Mouse (Mus musculus) heart, adult 9 months (tissue): Measurements from ENCODE around the gene Camk1g.
A peak's percentile ranks its signal among the peaks of the same experiment; 100 is the strongest.

Experiments
- DNase-seq, 2 experiments: peaks; one replicate each; pipeline ENCODE4 v3.0.0; 2022; ENCODE audit warnings: low spot score in 2 of 2

Camk1g gene

DNA sequence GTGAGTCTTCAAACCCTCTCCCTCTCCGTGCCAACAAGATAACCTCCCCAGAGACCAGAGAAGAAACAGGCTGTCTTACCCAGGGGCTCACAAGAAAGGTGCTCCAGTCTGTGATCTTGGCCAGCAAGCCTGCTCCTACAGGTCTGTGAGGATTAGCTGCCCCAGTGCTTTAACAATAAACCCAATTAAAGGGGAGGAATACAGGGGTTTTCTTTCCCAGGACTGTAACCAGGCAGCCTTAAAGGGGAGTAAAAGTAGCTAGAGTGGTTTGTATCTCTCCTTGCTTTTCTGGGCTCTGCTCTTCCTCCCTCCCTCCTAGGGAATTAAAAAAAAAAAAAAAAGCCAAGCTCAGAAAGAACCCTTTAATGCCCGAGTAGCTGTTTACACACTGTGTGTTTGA, at the start of gene Camk1g:
Gene Camk1g, minus strand, starts transcription at position 203 of the 400 bp plus-strand sequence.
- DNase-seq, result no peak

DNA sequence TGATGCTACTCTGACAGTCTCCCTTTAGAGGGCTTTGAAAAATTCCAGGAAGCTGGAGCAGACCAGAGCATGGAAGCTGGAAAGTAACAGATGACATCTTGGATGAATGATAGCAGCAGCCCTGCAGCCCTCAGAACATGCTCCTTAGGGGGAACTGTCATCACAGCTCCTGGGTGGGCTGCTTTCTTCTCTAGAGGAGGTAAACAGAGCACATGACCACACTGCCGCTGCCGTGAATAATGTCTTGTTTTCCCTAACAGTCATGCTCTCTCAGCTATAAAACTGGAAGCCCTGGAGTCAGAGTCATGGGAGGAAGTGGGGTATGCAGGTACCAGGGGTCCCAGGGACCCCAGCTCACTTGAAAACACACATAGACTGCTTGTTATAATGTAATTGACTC, 49.1 kb upstream of the Camk1g start:
- no peak for DNase-seq

DNA sequence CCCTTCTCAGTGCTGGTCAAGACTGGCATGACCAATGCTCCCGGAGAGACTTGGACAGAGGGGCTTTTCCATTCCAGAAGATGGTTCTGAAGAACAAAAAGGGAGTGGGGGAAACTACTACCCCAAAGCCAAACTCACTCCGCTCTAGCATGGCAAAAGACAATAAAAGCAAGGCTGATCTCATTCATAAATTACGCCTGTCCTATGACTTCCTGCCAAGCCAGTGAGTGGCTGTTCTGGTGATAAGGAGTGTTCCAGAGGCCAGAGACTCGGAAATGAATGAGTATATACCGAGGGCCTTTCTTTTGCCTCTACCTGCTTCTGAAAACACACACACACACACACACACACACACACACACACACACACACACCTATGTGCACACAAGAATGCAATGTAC, 48.6 kb upstream of the Camk1g start:
- DNase-seq, result peak in 1 of 2 experiments; percentile 7

DNA sequence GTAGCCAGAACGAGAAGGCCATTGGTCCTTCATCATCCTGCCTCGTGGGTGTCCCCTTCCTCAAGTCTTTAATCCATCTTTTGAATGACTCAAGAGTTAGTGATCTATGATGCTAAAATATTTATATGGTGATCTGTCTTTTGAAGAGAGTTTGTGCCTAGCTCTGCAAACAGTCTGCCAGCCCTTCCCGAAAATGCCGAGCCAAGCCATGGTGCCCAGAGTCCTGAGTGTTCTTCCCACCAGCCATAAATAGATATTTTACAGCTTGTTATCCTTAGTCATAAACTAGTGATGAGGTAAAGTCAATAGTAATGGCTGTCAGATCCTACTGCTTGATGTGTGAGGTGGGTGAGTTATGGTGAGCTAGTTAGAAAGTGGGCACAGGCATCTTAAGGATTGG, 44.0 kb upstream of the Camk1g start:
- no peak for DNase-seq

DNA sequence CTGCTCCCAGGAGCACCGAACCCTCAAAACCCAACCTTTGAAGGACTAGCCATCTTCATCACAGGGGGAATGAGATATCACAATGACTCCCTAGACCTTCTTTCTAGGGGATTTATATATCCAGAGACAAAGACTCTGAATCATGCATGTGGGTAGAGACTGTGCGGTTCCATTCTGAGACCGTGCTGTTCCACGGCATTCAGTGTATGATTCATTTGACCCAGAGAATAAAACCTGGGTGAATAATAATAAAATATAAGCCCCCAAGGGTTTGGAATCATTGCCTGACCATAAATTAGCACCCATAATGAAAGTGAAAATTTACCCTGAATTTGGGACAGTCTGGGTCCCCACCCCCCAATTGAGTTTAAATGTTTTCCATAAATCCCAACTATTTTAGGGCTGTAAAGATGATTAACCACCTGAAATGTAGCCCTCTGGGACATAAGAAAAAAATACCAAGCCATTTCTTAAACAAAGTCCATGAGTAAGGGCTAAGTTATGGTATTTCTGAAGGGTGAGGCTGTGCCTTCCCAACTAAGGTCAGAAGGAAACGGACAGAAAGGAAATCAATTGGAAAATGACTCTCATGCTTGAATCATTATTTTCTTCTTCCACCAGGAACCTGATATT, 43.4 kb upstream of the Camk1g start:
- DNase-seq, result no peak

DNA sequence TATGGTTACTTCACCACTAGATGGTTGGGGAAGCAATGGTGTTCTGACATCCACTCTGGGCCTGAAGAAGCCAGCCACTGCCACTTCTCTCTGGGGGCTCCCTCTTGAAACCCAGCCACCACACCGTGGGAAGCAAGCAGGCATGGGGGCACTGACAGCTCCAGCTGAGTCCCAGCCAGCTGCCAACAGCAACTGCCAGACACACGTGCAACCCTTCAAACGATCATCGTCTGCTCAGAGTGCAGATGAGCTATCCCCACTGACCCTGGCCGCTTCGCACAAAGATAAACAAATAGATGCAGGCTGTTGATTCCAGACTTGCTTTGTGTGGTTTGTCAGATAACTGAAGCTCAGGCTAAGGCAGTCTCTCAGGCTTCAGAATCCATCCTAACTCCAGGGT, 37.4 kb upstream of the Camk1g start:
- DNase-seq, result no peak

DNA sequence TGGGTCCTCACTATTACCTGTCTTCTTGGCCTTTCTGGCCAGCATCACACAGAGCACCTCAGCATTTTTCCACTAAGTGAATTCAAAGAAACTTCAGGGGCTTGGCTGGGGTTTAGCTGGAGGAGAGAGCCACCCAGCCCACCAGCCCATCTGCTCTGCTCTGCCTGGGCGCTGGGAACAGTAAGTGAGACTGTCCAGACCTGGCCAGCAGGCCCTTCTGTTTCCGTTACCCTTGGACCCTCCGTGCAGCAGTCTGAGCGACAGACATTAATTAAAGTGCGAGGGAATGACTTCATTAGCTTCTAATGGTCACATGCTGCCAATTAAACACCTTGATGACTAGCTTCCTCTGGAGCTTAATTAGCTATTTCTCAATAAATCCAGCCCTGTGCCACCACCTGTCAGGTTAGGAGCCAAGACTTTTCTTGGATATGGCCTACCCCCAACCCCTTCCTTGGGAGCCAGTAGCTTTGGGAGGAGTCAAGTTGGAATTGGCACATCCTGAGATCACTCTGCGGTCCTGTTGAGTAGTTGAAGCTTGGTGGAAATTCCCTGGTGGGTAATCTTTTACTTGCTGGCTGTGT, 36.1 kb upstream of the Camk1g start:
- DNase-seq, result no peak

DNA sequence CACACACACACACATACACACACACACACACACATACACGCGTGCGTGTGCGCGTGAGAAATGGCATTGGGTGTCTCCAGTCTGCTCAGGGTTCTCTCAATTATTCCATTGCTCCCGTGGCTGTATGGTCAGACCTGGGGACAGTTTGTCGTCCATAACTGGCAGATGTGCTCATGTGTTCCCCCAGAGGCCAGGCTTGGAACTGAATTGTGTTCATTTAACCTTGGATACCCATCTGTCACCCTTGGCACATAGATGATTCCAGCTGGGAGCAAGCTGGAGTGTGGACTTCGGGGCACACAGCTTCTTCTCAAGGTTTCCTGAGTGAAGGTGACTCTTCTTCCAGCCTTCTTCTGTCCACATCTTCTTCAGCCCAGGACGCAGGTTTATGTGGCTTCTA, 31.6 kb upstream of the Camk1g start:
- DNase-seq, result no peak

DNA sequence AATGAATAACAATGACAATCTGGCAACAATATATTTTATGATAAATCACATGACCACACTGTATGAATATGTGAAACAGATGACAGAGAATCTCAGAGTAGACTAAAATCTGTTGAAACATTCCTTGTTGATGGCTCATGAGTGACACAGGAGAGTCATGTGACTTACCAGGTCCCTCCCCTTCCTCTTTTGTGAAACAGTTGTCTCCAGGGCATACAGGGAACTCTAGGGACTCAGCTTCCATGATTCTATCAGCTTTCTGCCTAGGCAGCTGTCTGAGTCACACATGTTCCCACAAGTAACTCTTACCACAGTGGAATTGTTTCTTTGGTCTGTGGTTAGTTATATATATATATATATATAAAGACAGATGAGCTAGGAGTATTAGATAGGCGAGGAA, 30.2 kb upstream of the Camk1g start:
- no peak for DNase-seq

DNA sequence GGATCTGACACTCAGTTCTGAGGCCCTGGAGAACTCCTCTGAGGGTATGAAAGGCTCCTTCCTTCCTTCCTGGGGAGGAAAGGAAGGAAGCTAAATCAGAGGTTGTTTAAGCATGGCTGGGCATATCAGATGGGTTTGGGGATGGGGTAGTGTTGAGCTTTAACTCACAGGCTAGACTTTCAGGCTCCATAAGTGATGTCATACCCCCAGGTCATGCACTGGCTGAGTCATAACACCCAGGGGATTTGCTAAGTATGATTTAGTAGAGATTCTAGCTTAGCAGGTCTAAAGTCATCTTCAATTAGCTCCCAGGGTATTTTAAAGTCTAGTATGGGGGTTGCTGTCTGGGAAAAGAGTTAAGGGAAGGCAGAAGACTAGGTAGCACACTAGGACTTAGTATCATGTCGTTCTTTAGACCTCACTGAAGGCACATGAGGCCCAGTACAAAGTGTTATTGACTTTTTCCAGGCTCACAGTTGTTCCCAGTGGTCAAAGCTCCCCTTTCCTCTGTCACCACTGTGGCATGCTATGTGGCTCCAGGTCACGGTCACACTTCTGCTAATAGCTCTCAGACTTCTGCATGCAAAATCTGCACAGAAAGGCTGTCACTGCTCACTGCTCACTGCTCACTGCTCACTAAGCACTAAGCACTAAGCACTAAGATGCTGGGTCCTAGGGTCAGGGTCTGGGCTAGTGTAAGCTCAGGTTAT, 28.8 kb upstream of the Camk1g start:
- no peak for DNase-seq

DNA sequence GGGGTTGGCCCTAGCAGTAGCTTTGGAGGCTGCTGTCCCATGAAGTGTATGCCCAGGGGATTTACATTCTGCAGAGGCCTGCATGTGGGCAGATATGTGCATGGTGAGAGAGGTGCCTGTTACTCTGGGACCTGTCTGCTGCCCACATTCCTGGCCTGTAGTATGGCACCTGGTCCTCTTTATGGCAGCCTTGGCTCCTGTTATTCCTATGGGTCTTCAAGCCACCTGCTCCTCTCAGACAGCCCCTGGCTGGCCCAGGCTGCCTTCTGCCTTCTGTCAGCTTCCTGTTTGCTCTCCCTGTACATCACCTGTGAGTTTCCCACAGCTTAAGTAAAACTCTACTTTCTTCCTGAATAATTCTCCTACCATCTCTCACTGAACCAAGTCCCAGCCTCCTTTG, 27.0 kb upstream of the Camk1g start:
- no peak for DNase-seq

DNA sequence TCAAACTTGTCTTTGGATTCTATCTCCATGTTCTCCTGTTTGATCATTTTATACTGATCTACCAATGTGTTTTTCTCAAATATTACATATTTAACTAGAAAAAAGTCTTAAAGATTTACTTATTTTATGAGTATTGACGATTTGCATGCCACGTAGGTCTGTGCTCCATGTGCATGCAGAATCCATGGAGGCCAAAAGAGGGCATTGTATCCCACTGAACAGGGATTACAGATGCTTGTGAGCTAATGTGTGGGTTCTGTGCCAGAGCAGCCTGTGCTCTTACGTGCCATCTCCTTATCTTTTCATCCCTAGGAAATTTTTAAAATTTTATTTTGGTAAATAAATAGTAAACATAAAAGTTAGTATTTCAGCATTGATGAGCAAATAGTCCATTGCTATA, 22.2 kb upstream of the Camk1g start:
- DNase-seq, result no peak

DNA sequence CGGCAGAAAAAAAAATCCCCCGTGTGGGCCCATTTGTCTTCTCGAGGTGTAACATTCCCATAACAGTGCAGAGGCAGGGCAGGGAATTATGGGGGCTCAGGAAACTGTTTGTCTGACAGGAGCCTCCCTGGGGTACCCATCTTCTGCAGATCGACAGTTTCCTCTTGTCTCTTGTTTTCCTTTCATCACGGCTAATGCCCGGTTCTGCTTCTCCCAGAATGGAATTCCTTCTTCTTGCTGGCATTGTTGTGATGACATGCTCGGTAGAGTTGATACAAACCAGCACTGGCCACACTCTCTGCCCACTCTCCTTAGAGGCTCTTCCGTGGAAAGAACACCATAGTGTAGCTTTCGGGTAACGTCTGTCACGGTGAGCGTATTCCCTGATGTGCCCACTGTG, 19.9 kb upstream of the Camk1g start:
- no peak for DNase-seq

DNA sequence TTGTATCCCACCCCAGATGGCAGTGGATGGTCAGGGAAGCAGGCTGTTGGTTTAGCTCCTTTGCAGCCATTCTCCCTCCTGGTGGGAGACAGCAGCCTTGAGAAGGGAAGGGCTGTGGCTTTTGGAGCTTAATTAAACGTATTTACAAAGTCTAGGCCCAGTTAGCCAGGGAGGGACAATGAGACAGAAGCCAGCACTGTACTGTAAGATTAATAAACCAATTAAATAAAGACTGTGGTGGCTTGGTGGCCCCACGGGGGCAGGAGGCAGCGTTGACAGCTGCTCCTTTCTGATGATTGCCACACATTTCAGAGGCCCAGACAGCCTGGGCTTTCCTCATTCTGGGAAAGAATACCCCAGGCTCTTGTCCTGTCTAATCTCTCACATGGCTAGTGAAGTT, 19.4 kb upstream of the Camk1g start:
- DNase-seq, result no peak

DNA sequence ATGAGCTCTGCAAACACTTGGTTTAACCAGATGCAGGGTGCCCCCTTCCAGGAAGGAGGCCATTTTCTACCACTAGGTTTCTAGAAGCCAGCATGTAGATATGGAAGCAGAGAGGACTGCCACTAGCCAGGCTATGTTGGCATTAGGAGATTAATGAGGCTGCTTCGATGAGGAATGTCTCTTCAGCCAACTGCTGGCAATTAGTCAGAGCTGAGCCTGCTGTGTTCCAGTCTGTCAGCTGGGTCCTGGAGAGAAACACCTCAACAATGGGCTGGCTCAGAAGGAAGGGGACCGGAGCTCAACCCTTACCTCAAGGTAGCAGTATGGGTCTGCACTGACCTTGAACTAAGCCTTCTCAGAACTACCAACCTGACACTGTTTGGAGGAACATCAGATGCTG, 17.1 kb upstream of the Camk1g start:
- no peak for DNase-seq

DNA sequence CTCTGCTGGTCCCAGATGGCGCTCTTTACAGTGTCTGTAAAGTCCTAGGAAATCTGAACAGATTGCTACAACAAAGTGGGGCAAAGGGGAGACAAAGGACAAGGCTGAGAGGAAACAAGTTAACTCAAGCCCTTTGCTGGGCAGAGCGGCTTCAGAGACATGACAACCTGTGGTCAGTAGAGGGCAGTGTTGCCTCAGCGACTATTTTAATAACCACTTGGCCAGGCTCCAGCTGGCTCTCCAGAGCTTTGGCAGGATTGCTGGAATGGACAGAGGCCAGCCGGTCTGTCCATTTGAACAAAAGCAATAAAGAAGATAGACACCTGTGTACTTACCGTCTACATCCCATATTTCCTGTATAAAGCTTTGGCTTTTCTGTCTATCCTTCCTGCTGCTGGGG, 16.0 kb upstream of the Camk1g start:
- peak; percentile 58 to 85 for DNase-seq

DNA sequence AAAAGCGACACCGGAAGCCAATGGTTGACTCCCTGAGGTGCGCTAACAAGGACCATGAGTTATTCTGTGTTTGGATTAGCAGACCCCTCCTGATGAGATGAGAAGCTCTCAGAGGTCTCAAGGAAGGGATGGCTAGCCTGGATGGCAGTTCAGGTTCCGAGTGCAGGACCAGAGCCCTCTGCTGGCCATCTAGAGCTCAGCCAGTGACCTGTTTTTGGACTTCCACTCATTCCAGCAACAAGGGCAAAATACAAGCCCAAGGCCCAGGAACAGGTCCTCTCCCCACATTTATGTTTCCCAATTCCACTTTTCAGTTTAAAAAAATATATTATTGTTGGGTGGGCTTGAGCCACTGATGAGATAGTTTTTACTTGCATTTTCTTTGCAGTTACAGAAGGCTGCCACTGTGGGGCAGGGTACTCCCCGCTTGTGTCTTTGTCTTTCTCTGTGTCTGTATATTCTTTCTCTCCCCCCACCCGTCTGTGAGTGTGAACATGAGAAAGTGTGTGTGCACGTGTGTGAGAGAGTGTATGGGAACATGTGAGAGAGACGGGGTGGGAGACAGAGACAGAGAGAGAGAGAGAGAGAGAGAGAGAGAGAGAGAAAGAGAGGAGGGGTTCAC, 12.9 kb upstream of the Camk1g start:
- peak in 1 of 2 experiments; percentile 36 for DNase-seq

DNA sequence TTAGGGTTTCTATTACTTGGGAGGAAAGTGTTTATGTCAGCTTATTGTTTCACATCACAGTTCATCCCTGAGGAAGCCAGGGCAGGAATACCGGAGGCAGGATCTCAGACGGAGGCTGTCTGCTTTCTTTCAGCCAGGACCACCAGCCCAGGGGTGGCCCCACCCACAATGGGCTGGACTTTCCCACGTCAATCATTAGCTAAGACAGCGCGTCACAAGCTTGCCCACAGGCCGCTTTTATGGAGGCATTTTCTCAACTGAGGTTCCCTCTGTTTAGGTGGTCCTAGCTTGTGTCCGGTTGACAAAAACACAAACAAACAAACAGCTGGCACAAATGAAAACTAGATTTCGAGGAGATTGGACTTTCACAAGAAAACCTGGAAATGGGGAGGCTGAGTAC, 12.3 kb upstream of the Camk1g start:
- DNase-seq, result no peak

DNA sequence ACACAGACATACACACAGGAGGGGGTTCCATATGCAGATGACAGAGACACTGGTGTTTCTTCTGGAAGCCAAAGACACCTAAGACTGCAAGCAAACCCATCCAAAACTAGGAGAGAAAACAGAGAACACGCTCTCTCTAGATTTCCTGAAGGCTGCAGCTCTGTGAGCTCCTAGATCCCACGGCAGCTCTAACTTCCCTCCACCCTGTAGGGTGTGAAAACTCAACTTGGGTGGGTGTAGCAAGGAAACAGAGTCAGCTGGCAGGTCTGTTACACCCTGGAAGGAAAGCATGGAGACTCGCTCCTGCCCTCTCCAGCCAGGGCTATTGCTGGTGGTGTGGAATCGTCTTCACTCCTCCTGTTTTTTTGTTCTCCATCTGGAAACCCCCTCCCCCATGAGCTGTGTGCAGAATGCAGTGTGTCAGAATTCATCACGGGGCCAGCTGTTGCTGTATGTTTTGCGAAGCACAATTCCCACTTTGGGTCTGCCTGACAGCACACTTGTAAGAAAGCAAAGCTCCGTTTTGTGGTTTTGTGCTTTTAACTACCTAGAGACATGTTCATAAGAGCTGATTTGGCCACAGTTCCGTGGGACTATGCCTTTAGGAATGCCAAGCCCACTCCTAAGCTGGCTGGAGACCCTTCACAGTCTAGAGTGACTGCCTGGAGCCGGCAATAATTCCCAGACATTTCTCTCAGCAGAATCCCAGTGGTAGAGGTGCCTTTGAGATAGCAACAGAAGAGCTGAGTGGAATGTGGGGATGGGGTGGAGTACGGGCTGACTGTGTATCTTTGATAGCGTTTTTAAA, 11.7 kb upstream of the Camk1g start:
- no peak for DNase-seq

DNA sequence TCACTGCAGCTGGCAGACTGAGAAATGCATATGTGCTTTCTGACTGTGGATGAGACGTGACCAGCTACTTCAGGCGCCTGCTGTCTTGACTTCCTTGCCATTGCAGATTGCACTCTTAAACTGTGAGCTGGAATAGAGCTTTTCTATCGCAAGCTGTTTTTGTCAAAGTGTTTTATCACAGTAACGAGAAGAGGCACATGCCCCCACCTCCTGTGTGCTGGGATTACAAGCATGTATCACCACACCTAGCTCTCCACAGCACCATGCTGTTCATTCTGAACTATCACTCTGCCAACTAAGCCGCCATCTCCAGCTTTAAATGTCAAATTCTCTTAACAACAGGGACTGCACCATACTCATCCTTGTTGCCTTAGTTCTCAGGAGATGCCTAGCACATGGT, 10.8 kb upstream of the Camk1g start:
- DNase-seq, result no peak

DNA sequence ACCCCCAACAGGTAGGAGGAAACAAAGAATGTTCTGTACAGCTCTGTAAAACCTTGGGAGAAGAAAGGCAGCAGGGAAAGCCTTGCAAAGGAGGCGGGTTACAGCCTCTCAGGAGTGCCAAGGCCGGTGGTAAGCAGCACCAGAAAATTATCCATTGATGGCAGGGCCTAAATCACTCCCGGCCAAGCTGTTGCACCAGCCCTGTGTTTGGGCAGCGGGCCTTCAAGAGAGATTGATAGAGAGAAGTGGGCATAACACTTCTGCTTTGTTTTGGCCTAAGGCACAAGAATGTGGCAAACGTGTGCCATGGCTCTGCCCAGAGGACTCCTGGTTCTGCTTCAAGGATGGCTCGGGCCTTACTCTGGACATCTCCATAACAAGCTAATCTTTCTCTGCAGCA, 9.5 kb upstream of the Camk1g start:
- DNase-seq, result no peak

DNA sequence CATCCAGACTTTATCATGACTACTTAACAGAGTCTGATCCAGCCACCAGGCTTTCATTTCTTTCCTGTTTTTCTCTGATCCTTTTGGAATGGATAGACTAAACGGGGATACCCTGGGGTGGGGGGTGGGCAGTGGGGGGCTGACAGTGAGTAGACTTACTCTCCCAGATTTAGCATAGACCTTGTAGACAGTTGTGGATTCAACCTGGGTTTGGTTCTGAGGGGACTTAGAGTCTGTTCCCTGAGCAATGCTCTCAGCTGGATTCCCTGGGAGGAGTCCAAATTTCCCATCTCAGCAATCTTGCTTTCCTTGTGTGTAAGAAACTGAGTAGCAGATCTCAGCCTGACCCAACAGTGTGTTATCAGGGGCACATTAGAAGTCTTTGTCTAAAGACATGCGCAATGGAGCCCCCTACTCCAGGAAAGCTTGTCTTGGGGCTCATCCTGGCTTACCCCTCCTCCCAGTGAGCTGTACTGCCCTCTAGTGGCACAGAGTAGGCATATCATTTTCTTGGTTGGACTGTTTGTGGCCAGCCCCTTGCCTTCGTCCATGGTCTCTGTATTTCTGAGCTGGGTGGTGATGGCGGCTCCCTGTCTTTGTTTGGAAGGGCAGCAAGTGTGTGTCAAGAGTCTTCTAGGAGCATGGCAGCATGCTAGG, 6.5 kb upstream of the Camk1g start:
- peak; percentile 34 to 42 for DNase-seq
